Mouse (Mus musculus) 416B (cell line): Measurements from ENCODE around the gene Tnip2.

Source experiments
- DNase-seq: peaks from one replicate; pipeline ENCODE4 v3.0.0; 2011; ENCODE audit warnings: low read depth

The Tnip2 gene

DNA sequence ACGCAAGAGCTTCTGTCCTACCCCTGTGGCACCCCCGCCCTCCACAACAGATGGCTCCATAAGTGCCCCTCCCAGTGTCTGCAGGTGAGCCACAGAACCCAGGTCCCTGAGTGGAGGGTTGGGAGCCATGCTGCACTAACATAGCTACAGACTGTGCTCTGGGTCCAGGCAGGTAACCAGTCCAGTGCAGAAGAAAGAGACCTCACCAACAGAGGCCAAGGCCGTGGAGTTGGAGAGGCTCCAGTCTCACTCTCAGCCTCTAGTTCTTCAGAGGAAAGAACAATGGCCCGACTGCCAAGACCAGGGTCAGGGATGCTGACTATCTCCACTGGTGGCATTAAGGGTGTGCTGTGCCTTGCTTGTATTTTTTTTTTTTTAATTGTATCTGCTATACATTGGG, 52.5 kb downstream of the Tnip2 start:
- DNase-seq, result no peak

GRCm38 (mm10) chr5:34458994-34459393, 54.8 kb downstream of the Tnip2 start:
- DNase-seq, result no peak

- DNase-seq, result no peak
Observed at GRCm38 (mm10) chr5:34446207-34446606, 67.6 kb downstream of the Tnip2 start.
